Mouse (Mus musculus) brain, embryonic 14.5 days (tissue): ENCODE data around the gene Bmp6.

Experiments used
- CTCF ChIP-seq: fragments of 200-500 bp; IDR thresholded peaks from 2 replicates; pipeline ENCODE4 v1.5.1; 2012; ENCODE audit warnings: inconsistent platforms, mild to moderate bottlenecking, moderate library complexity, borderline replicate concordance; ENCODE audit not compliant: insufficient read depth, insufficient read length; ENCODE audit errors: extremely low read depth
- POLR2A ChIP-seq: fragments of 200-500 bp; IDR thresholded peaks from 2 replicates; pipeline ENCODE4 v1.6.1; 2012; ENCODE audit warnings: mild to moderate bottlenecking, inconsistent platforms, borderline replicate concordance; ENCODE audit not compliant: poor library complexity, insufficient read depth, insufficient read length, severe bottlenecking; ENCODE audit errors: extremely low read depth

DNA sequence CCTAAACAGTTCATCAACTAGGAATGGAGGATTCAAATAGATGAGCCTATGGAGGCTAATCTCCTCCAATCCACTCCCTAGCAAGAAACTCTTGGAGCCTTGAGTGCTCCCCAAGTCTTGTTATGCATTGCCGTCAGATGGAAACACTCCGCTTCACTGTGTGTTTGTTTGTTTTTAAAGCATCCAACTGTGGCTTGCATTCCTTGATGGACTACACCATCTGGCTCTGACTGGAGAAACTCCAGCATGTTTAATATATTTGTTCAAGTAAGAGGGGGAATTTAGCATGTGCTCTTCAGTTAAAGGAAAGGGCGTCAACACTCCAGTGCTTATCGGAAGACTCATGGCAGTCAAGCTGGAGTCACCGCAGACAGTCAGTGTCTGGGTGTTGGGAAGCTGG lies 11.4 kb upstream of the Bmp6 start:
- TF ChIP-seq CTCF (no peak), POLR2A (no peak)
